Mouse (Mus musculus) liver, postnatal 0 days (tissue): ENCODE measurements around the gene Atp6v0a2. TPM values are rescaled to one million over a fixed set of nuclear protein-coding genes. Genes with fewer than 3 reads are reported as not detected.
A peak's percentile ranks its signal among the peaks of the same experiment; 100 is the strongest.
"Not testable (repeated sequence)": the region's sequence is repeated elsewhere in the genome, so short reads cannot be mapped to it uniquely, and the experiment has no call there.

Experiments used
- ATAC-seq: fragments of 200-750 bp; cut with Nextera tagmentation; 2 replicates; pipeline ENCODE4 v1.8.0; 2017; ENCODE audit warnings: mild to moderate bottlenecking, moderate library complexity
- DNase-seq: peaks from one replicate; pipeline ENCODE4 v3.0.0-alpha.2; 2016
- H3K27ac ChIP-seq: fragments of 300-500 bp; sonication (generic); 2 replicates; pipeline ENCODE4 v1.5.1; 2014; ENCODE audit warnings: antibody characterized with exemption, moderate library complexity, mild to moderate bottlenecking, low read depth
- H3K27me3 ChIP-seq: fragments of 300-500 bp; sonication (generic); 2 replicates; pipeline ENCODE4 v1.6.1; 2014; ENCODE audit warnings: low read length, control low read depth, mixed read lengths; ENCODE audit not compliant: insufficient read depth
- H3K36me3 ChIP-seq: fragments of 300-500 bp; sonication (generic); replicated peaks from 2 replicates; pipeline ENCODE4 v1.6.1; 2014; ENCODE audit warnings: mild to moderate bottlenecking, control low read depth, low read length, moderate library complexity, mixed read lengths; ENCODE audit not compliant: insufficient read depth
- H3K4me1 ChIP-seq: fragments of 300-500 bp; sonication (generic); 2 replicates; pipeline ENCODE4 v1.6.1; 2014; ENCODE audit warnings: antibody characterized with exemption, mild to moderate bottlenecking, control low read depth; ENCODE audit not compliant: insufficient read depth
- H3K4me2 ChIP-seq: fragments of 300-500 bp; sonication (generic); 2 replicates; pipeline ENCODE4 v1.6.1; 2014; ENCODE audit warnings: low read depth, mild to moderate bottlenecking, low read length, moderate library complexity, mixed read lengths
- H3K4me3 ChIP-seq: fragments of 300-500 bp; sonication (generic); 2 replicates; pipeline ENCODE4 v1.5.1; 2014; ENCODE audit warnings: low read depth, low read length
- H3K9ac ChIP-seq: fragments of 300-500 bp; sonication (generic); replicated peaks from 2 replicates; pipeline ENCODE4 v1.6.1; 2014; ENCODE audit warnings: mild to moderate bottlenecking, moderate library complexity
- H3K9me3 ChIP-seq: fragments of 300-500 bp; sonication (generic); 2 replicates; pipeline ENCODE4 v1.6.1; 2016; ENCODE audit warnings: mild to moderate bottlenecking, control low read depth, low read length, mixed read lengths
- CTCF ChIP-seq: sonication (generic); IDR thresholded peaks from 2 replicates; pipeline ENCODE4 v1.5.1; 2016; ENCODE audit warnings: antibody characterized with exemption, low read depth
- EP300 ChIP-seq: IDR thresholded peaks from 2 replicates; pipeline ENCODE4 v1.6.1; 2016; ENCODE audit warnings: antibody characterized with exemption, low read depth, mild to moderate bottlenecking
- WGBS: fragments of 180-500 bp; shearing (Covaris S2); extraction: QIAGEN DNeasy Blood & Tissue Kit; methylation state at CpG from one replicate; pipeline ENCODE4 v1.1.7; 2014; ENCODE audit not compliant: insufficient replicate concordance; 5-methylcytosine and 5-hydroxymethylcytosine counted together
- polyA plus RNA-seq: library from polyadenylated mRNA; unstranded; fragments of >200 nt; fragmentation: Nextera tagmentation; extraction: Ambion mirVana; gene quantifications from 2 replicates; pipeline ENCODE4 v1.2.1, GENCODE M21; 2015

The Atp6v0a2 gene
- 9.6 and 12.4 TPM in 2 replicates for polyA plus RNA-seq

GRCm38 (mm10) chr5:124628448-124629363 is at the start of gene Atp6v0a2:
Gene Atp6v0a2 (plus strand): TSS chr5:124628576.
- Histone ChIP-seq H3K4me2 (peak within 1 kb of the TSS; percentile 84), H3K9ac (peak within 1 kb of the TSS; percentile 87), H3K4me1 (peaks cover 19% of the 10 kb centered on the region), H3K27me3 (no peaks in the 10 kb centered on the region), H3K9me3 (no peaks in the 10 kb centered on the region), H3K27ac (peak within 1 kb of the TSS; percentile 91), H3K4me3 (peak within 1 kb of the TSS; percentile 88), H3K36me3 (no peaks in the 10 kb centered on the region)
- TF ChIP-seq EP300: peak; percentile 32; the same call in 1 of the 2 replicates
- TF ChIP-seq CTCF: no peak
- peak; percentile 98 for DNase-seq
- peak; percentile 98 for ATAC-seq
- WGBS: under 1% methylated on average over 53 of the region's 58 CpGs

- Histone ChIP-seq H3K4me2 (peak within 1 kb of the TSS; percentile 80), H3K4me3 (peak within 1 kb of the TSS; percentile 76), H3K27me3 (no peaks in the 10 kb centered on the region), H3K9me3 (no peaks in the 10 kb centered on the region), H3K36me3 (peaks cover 34% of the 10 kb centered on the region), H3K4me1 (peaks cover 17% of the 10 kb centered on the region), H3K9ac (peak within 1 kb of the TSS; percentile 75), H3K27ac (peak within 1 kb of the TSS; percentile 31; the same call in 1 of the 2 replicates)
- WGBS: 1% methylated on average over 51 of the region's 51 CpGs
- DNase-seq (peak; percentile 96), ATAC-seq (peak; percentile 95)
- TF ChIP-seq EP300: no peak
- peak; percentile 22; the same call in 1 of the 2 replicates for TF ChIP-seq CTCF
Measured at GRCm38 (mm10) chr5:124578633-124579317, 49.6 kb upstream of the Atp6v0a2 start, which contains the start of the genes Eif2b1 and Gtf2h3. Gene Eif2b1 (minus strand): TSS chr5:124579131. Gene Gtf2h3 (plus strand): TSS chr5:124579140.

DNA sequence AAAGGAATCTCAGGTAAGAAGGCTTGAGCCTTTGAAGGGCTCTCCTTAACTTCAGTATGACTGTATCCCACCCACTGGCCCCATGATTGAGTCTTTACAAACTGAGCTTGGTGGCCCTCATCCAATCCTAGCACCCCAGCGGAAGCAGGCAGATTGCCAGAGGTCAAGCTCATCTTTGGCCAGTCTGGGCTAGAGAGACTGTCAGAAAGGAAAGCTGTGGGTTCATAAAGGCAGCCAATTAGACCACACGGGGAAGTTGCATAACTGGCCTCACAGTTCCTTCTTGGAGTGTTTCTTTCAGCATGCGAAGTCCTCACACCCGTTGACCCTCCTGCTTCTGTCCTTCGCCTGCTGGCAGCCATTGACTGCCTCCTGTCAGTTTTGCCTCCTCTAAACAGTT is 45.9 kb upstream of the Atp6v0a2 start:
- Histone ChIP-seq H3K9ac (no peak overlapping the region), H3K27ac (no peak overlapping the region), H3K27me3 (no peaks in the 10 kb centered on the region), H3K36me3 (peaks cover 9% of the 10 kb centered on the region), H3K4me2 (no peak overlapping the region), H3K9me3 (no peaks in the 10 kb centered on the region), H3K4me1 (peaks cover 17% of the 10 kb centered on the region), H3K4me3 (no peak overlapping the region)
- ATAC-seq (no peak), DNase-seq (peak; percentile 37)
- WGBS: 55% methylated on average over 5 of the region's 5 CpGs
- TF ChIP-seq CTCF: no peak
- TF ChIP-seq EP300: no peak

DNA sequence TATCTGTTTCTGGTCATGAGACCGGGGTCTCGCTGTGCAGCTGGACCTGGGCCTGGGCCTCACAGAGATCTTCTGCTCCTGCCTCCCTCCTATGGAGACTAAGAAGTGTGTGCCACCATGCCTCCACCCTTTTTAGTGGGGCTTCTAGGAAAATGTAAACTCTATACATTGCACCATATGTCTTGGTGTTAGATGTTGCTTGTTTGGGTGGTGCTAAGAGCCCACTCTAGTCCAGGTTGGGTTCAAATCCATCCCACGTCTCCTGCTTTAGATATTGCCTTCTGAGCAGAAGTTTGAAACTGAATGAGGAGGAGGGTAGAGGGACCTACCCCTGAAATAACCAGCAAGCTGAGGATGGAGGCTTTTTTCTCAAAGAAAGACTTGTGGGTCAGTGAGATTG is 35.6 kb upstream of the Atp6v0a2 start:
- ATAC-seq (no peak), DNase-seq (no peak)
- no peaks in the 10 kb centered on the region for H3K9me3 ChIP-seq
- H3K4me1 ChIP-seq: no peaks in the 10 kb centered on the region
- TF ChIP-seq EP300 (no peak), CTCF (no peak)
- H3K9ac ChIP-seq: no peak overlapping the region
- 90% methylated on average over 3 of the region's 3 CpGs for WGBS
- H3K36me3 ChIP-seq: peaks cover 26% of the 10 kb centered on the region
- no peak overlapping the region for H3K27ac ChIP-seq
- no peaks in the 10 kb centered on the region for H3K27me3 ChIP-seq
- no peak overlapping the region for H3K4me2 ChIP-seq
- H3K4me3 ChIP-seq: no peak overlapping the region

DNA sequence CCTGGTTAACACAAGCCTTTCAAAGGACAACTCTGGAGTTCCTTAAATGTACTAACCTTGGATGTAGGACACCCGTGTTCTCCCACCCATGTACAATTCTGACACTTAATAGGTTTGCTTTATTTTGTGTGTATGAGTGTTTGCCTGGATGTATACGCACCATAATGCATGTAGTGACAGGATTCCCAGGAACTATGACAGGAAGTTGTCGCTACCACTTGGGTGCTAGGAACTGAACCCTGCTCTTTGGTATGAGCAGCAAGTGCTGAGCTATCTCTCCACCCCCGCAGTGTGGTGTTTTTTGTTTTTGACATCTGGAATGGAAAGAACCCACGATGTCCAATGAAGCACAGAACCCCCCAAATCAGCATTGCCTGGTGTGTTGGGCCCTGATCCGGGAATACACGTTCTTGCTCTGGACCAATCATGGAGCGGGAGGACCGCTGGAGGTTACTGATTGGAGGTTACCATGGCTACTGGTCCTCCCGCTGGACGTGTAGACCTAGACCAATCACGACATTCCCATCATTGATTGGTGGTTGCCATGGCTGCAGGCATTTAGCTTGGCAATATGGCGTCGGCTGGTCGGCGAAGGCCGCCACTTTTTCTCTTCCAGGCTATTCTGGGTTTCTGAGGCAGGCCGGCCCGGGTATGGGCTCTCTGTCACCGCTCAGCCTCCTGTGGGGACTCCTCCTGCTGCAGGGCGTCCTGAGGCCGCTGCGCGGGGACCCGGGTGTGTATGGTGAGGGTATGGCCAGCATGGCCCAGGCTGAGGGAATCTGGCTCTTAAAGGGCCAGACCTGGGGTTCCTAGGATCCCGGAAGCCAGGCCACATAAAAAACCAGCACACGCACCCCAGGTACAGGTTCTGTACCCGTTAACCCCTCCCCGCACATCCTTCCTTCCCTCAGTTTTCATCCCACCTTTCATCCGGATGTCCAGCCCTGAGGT is 29.9 kb upstream of the Atp6v0a2 start:
- peak overlapping the region; percentile 59 for H3K4me3 ChIP-seq
- WGBS: 14% methylated on average over 30 of the region's 30 CpGs
- no peaks in the 10 kb centered on the region for H3K9me3 ChIP-seq
- H3K27ac ChIP-seq: no peak overlapping the region
- H3K4me2 ChIP-seq: peak overlapping the region; percentile 82
- DNase-seq (peak; percentile 87), ATAC-seq (peak; percentile 99)
- H3K27me3 ChIP-seq: no peaks in the 10 kb centered on the region
- TF ChIP-seq EP300 (no peak), CTCF (no peak)
- peak overlapping the region; percentile 52 for H3K9ac ChIP-seq
- peaks cover 12% of the 10 kb centered on the region for H3K36me3 ChIP-seq
- peaks cover 6% of the 10 kb centered on the region for H3K4me1 ChIP-seq

GRCm38 (mm10) chr5:124599726-124600125 is 28.6 kb upstream of the Atp6v0a2 start:
- H3K36me3 ChIP-seq, H3K27ac ChIP-seq, ATAC-seq, H3K9me3 ChIP-seq, H3K9ac ChIP-seq, H3K27me3 ChIP-seq, H3K4me2 ChIP-seq, DNase-seq, H3K4me1 ChIP-seq, H3K4me3 ChIP-seq: not testable (repeated sequence)
- WGBS: 35% methylated on average over 8 of the region's 8 CpGs
